Mouse (Mus musculus) spleen, adult 2 months (tissue): Measurements from ENCODE around the gene Acsm1.

Source experiments
- CTCF ChIP-seq: fragments of 200-500 bp; IDR thresholded peaks from 2 replicates; pipeline ENCODE4 v1.5.1; 2011; ENCODE audit warnings: mild to moderate bottlenecking, inconsistent platforms; ENCODE audit not compliant: insufficient read depth, insufficient read length, insufficient replicate concordance; ENCODE audit errors: extremely low read depth
- POLR2A ChIP-seq: fragments of 200-500 bp; IDR thresholded peaks from 2 replicates; pipeline ENCODE4 v1.6.1; 2011; ENCODE audit warnings: low read depth, low read length, inconsistent platforms

GRCm38 (mm10) chr7:119620157-119620556, 13.3 kb downstream of the Acsm1 start:
- TF ChIP-seq POLR2A (no peak), CTCF (no peak)
